Mouse (Mus musculus): ENCODE measurements around the gene Hpse2. TPM values are rescaled to one million over a fixed set of nuclear protein-coding genes. Genes with fewer than 3 reads are reported as not detected.
A peak's percentile ranks its signal among the peaks of the same experiment; 100 is the strongest.

The Hpse2 gene
- polyA plus RNA-seq, 1 experiment from 2014 or later: 0.24 TPM

- Histone ChIP-seq H3K4me3 (ENCODE audit: low read depth, low read length) (no peak overlapping the region), H3K4me2 (ENCODE audit: low read length) (no peak overlapping the region), H3K4me1 (ENCODE audit: control insufficient read depth, insufficient read depth, low read length) (peaks cover 9% of the 10 kb centered on the region), H3K36me3 (ENCODE audit: control insufficient read depth, insufficient read depth, low read length) (no peaks in the 10 kb centered on the region), H3K27me3 (ENCODE audit: control insufficient read depth, insufficient read depth, low read depth, low read length) (no peaks in the 10 kb centered on the region), H3K27ac (ENCODE audit: low read length) (no peak overlapping the region), H3K9ac (ENCODE audit: low read depth, low read length) (no peak overlapping the region), H3K9me3 (replicated peaks; ENCODE audit: control insufficient read depth, low read length, poor library complexity, severe bottlenecking) (no peaks in the 10 kb centered on the region)
- no peak for ATAC-seq
- 85% methylated on average over 6 of the region's 6 CpGs for WGBS
Measured at GRCm38 (mm10) chr19:42908553-42908952, 479.6 kb downstream of the Hpse2 start.

GRCm38 (mm10) chr19:42906328-42906727 is 481.8 kb downstream of the Hpse2 start:
- WGBS: 71% methylated on average over 5 of the region's 5 CpGs
- Histone ChIP-seq H3K4me3 (ENCODE audit: low read depth, low read length) (no peak overlapping the region), H3K27ac (ENCODE audit: low read length) (no peak overlapping the region), H3K9ac (ENCODE audit: low read depth, low read length) (no peak overlapping the region), H3K9me3 (replicated peaks; ENCODE audit: control insufficient read depth, low read length, poor library complexity, severe bottlenecking) (no peaks in the 10 kb centered on the region), H3K27me3 (ENCODE audit: control insufficient read depth, insufficient read depth, low read depth, low read length) (no peaks in the 10 kb centered on the region), H3K36me3 (ENCODE audit: control insufficient read depth, insufficient read depth, low read length) (no peaks in the 10 kb centered on the region), H3K4me1 (ENCODE audit: control insufficient read depth, insufficient read depth, low read length) (peaks cover 20% of the 10 kb centered on the region), H3K4me2 (ENCODE audit: low read length) (no peak overlapping the region)
- ATAC-seq: no peak

- Histone ChIP-seq H3K4me2 (ENCODE audit: low read length) (no peak overlapping the region), H3K27ac (ENCODE audit: low read length) (no peak overlapping the region; the same call in 1 of the 2 replicates), H3K9ac (ENCODE audit: low read depth, low read length) (no peak overlapping the region), H3K4me3 (ENCODE audit: low read depth, low read length) (no peak overlapping the region), H3K36me3 (ENCODE audit: control insufficient read depth, insufficient read depth, low read length) (no peaks in the 10 kb centered on the region), H3K9me3 (replicated peaks; ENCODE audit: control insufficient read depth, low read length, poor library complexity, severe bottlenecking) (no peaks in the 10 kb centered on the region), H3K27me3 (ENCODE audit: control insufficient read depth, insufficient read depth, low read depth, low read length) (no peaks in the 10 kb centered on the region), H3K4me1 (ENCODE audit: control insufficient read depth, insufficient read depth, low read length) (peaks cover 20% of the 10 kb centered on the region)
- peak; percentile 10 for ATAC-seq
- 47% methylated on average over 7 of the region's 7 CpGs for WGBS
Measured at GRCm38 (mm10) chr19:42904726-42905125, 483.4 kb downstream of the Hpse2 start.

GRCm38 (mm10) chr19:42904240-42904639 is 483.9 kb downstream of the Hpse2 start:
- H3K9ac ChIP-seq (ENCODE audit: low read depth, low read length): no peak overlapping the region
- no peak overlapping the region for H3K4me3 ChIP-seq (ENCODE audit: low read depth, low read length)
- 24% methylated on average over 4 of the region's 4 CpGs for WGBS
- H3K4me1 ChIP-seq (ENCODE audit: control insufficient read depth, insufficient read depth, low read length): peaks cover 20% of the 10 kb centered on the region
- H3K9me3 ChIP-seq (replicated peaks; ENCODE audit: control insufficient read depth, low read length, poor library complexity, severe bottlenecking): no peaks in the 10 kb centered on the region
- no peaks in the 10 kb centered on the region for H3K36me3 ChIP-seq (ENCODE audit: control insufficient read depth, insufficient read depth, low read length)
- no peaks in the 10 kb centered on the region for H3K27me3 ChIP-seq (ENCODE audit: control insufficient read depth, insufficient read depth, low read depth, low read length)
- H3K27ac ChIP-seq (ENCODE audit: low read length): peak overlapping the region; percentile 57
- peak; percentile 84 for ATAC-seq
- H3K4me2 ChIP-seq (ENCODE audit: low read length): no peak overlapping the region

GRCm38 (mm10) chr19:42903840-42904239 is 484.3 kb downstream of the Hpse2 start:
- Histone ChIP-seq H3K9ac (ENCODE audit: low read depth, low read length) (no peak overlapping the region), H3K4me3 (ENCODE audit: low read depth, low read length) (no peak overlapping the region), H3K4me2 (ENCODE audit: low read length) (no peak overlapping the region), H3K9me3 (replicated peaks; ENCODE audit: control insufficient read depth, low read length, poor library complexity, severe bottlenecking) (no peaks in the 10 kb centered on the region), H3K4me1 (ENCODE audit: control insufficient read depth, insufficient read depth, low read length) (peaks cover 20% of the 10 kb centered on the region), H3K36me3 (ENCODE audit: control insufficient read depth, insufficient read depth, low read length) (no peaks in the 10 kb centered on the region), H3K27ac (ENCODE audit: low read length) (peak overlapping the region; percentile 57; the same call in 1 of the 2 replicates), H3K27me3 (ENCODE audit: control insufficient read depth, insufficient read depth, low read depth, low read length) (no peaks in the 10 kb centered on the region)
- WGBS: 43% methylated on average over 6 of the region's 6 CpGs
- peak; percentile 40 for ATAC-seq

- 50% methylated on average over 6 of the region's 6 CpGs for WGBS
- peak; percentile 69; the same call in 1 of the 2 replicates for ATAC-seq
Measured at GRCm38 (mm10) chr19:42902410-42903021, 485.6 kb downstream of the Hpse2 start.

GRCm38 (mm10) chr19:42891599-42891998 is 496.6 kb downstream of the Hpse2 start:
- Histone ChIP-seq H3K9ac (ENCODE audit: low read depth, low read length) (no peak overlapping the region), H3K9me3 (replicated peaks; ENCODE audit: control insufficient read depth, low read length, poor library complexity, severe bottlenecking) (no peaks in the 10 kb centered on the region), H3K36me3 (ENCODE audit: control insufficient read depth, insufficient read depth, low read length) (no peaks in the 10 kb centered on the region), H3K4me3 (ENCODE audit: low read depth, low read length) (no peak overlapping the region), H3K4me1 (ENCODE audit: control insufficient read depth, insufficient read depth, low read length) (no peaks in the 10 kb centered on the region), H3K27me3 (ENCODE audit: control insufficient read depth, insufficient read depth, low read depth, low read length) (no peaks in the 10 kb centered on the region), H3K27ac (ENCODE audit: low read length) (no peak overlapping the region), H3K4me2 (ENCODE audit: low read length) (no peak overlapping the region)
- ATAC-seq: no peak
- WGBS: 45% methylated on average over 5 of the region's 5 CpGs

More at GRCm38 (mm10) chr19:42902410-42903021, 485.6 kb downstream of the Hpse2 start:
- Histone ChIP-seq H3K4me3 (ENCODE audit: low read depth, low read length) (no peak overlapping the region), H3K27ac (ENCODE audit: low read length) (peak overlapping the region; percentile 18; the same call in 1 of the 2 replicates), H3K36me3 (ENCODE audit: control insufficient read depth, insufficient read depth, low read length) (no peaks in the 10 kb centered on the region), H3K9ac (ENCODE audit: low read depth, low read length) (no peak overlapping the region), H3K4me1 (ENCODE audit: control insufficient read depth, insufficient read depth, low read length) (peaks cover 20% of the 10 kb centered on the region), H3K27me3 (ENCODE audit: control insufficient read depth, insufficient read depth, low read depth, low read length) (no peaks in the 10 kb centered on the region), H3K4me2 (ENCODE audit: low read length) (no peak overlapping the region), H3K9me3 (replicated peaks; ENCODE audit: control insufficient read depth, low read length, poor library complexity, severe bottlenecking) (no peaks in the 10 kb centered on the region)

GRCm38 (mm10) chr19:42877653-42878052 is 510.5 kb downstream of the Hpse2 start:
- Histone ChIP-seq H3K9me3 (replicated peaks; ENCODE audit: control insufficient read depth, low read length, poor library complexity, severe bottlenecking) (no peaks in the 10 kb centered on the region), H3K4me2 (ENCODE audit: low read length) (no peak overlapping the region)
- 75% methylated on average over 4 of the region's 4 CpGs for WGBS

GRCm38 (mm10) chr19:42876563-42876962 is 511.6 kb downstream of the Hpse2 start:
- no peaks in the 10 kb centered on the region for H3K9me3 ChIP-seq (replicated peaks; ENCODE audit: control insufficient read depth, low read length, poor library complexity, severe bottlenecking)
- no peak overlapping the region for H3K9ac ChIP-seq (ENCODE audit: low read depth, low read length)
- H3K4me2 ChIP-seq (ENCODE audit: low read length): no peak overlapping the region
- H3K4me1 ChIP-seq (ENCODE audit: control insufficient read depth, insufficient read depth, low read length): peaks cover 2% of the 10 kb centered on the region; the same call in 1 of the 2 replicates
- no peaks in the 10 kb centered on the region for H3K27me3 ChIP-seq (ENCODE audit: control insufficient read depth, insufficient read depth, low read depth, low read length)
- WGBS: 75% methylated on average over 4 of the region's 4 CpGs
- no peak overlapping the region for H3K27ac ChIP-seq (ENCODE audit: low read length)
- no peaks in the 10 kb centered on the region for H3K36me3 ChIP-seq (ENCODE audit: control insufficient read depth, insufficient read depth, low read length)
- ATAC-seq: no peak
- H3K4me3 ChIP-seq (ENCODE audit: low read depth, low read length): no peak overlapping the region

More at GRCm38 (mm10) chr19:42877653-42878052, 510.5 kb downstream of the Hpse2 start:
- Histone ChIP-seq H3K4me1 (ENCODE audit: control insufficient read depth, insufficient read depth, low read length) (peaks cover 2% of the 10 kb centered on the region; the same call in 1 of the 2 replicates), H3K27me3 (ENCODE audit: control insufficient read depth, insufficient read depth, low read depth, low read length) (no peaks in the 10 kb centered on the region), H3K27ac (ENCODE audit: low read length) (no peak overlapping the region), H3K36me3 (ENCODE audit: control insufficient read depth, insufficient read depth, low read length) (no peaks in the 10 kb centered on the region), H3K4me3 (ENCODE audit: low read depth, low read length) (no peak overlapping the region), H3K9ac (ENCODE audit: low read depth, low read length) (no peak overlapping the region)
- no peak for ATAC-seq
